Mouse (Mus musculus): ENCODE measurements around the gene Smok3c. TPM values are rescaled to one million over a fixed set of nuclear protein-coding genes. Genes with fewer than 3 reads are reported as not detected.
"Not testable (repeated sequence)": the region's sequence is repeated elsewhere in the genome, so short reads cannot be mapped to it uniquely, and the experiment has no call there.

The Smok3c gene
- total RNA-seq (2021), result not detected
- long read RNA-seq, experiment 1, result 0 reads
- long read RNA-seq, experiment 2, result 0 reads

DNA sequence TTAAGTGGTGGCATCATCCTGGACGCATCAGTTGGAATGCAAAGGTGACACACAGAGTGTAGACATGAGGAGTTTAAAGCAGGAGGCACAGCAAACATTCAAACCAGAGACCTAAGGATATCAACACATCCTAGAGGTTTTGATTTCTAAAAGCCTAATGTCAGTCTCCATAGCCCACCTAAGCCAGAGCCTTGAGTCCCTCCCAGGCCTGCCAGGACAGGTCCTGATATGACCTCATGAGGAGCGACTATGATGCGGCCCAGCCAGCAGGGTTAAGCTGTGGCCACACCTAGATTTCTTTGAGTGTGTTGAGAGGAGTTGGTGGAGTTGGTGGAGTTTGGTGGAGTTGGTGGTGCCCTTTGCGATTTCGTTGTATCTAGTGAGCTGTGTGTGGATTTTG, at the start of gene Smok3c:
Gene Smok3c, plus strand, starts transcription at position 301 of the 400 bp plus-strand sequence.
- DNase-seq (ENCODE audit: low spot score in 2 of 2), result not testable (repeated sequence)

GRCm38 (mm10) chr5:138009437-138009836, 43.6 kb upstream of the Smok3c start:
- DNase-seq (ENCODE audit: low spot score in 2 of 2), result no peak

GRCm38 (mm10) chr5:138012382-138012781, 40.6 kb upstream of the Smok3c start:
- no peak for DNase-seq (ENCODE audit: low spot score in 2 of 2)

GRCm38 (mm10) chr5:138016530-138016929, 36.5 kb upstream of the Smok3c start:
- DNase-seq (ENCODE audit: low spot score in 2 of 2), result no peak

GRCm38 (mm10) chr5:138016997-138017396, 36.0 kb upstream of the Smok3c start:
- DNase-seq (ENCODE audit: low spot score in 2 of 2), result no peak

- DNase-seq (ENCODE audit: low spot score in 2 of 2), result not testable (repeated sequence)
Observed at GRCm38 (mm10) chr5:138019577-138019976, 33.4 kb upstream of the Smok3c start.

DNA sequence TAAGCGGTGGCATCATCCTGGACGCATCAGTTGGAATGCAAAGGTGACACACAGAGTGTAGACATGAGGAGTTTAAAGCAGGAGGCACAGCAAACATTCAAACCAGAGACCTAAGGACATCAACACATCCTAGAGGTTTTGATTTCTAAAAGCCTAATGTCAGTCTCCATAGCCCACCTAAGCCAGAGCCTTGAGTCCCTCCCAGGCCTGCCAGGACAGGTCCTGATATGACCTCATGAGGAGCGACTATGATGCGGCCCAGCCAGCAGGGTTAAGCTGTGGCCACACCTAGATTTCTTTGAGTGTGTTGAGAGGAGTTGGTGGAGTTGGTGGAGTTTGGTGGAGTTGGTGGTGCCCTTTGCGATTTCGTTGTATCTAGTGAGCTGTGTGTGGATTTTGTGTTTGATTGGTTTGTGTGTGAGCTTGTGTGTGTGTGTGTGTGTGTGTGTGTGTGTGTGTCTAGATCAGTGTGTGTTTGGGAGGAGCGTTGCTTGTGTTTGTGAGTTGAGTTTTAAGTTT, 32.0 kb upstream of the Smok3c start, which contains the start of the genes Smok3a and Smok3b:
Gene Smok3a, plus strand, starts transcription at position 301 of the 519 bp plus-strand sequence.
Gene Smok3b, plus strand, starts transcription at position 469 of the 519 bp plus-strand sequence.
- not testable (repeated sequence) for DNase-seq (ENCODE audit: low spot score in 2 of 2)

GRCm38 (mm10) chr5:138073803-138074202, 20.8 kb downstream of the Smok3c start:
- no peak for DNase-seq (ENCODE audit: low spot score in 2 of 2)

- DNase-seq (ENCODE audit: low spot score in 2 of 2), result no peak
Observed at GRCm38 (mm10) chr5:138075684-138076083, 22.7 kb downstream of the Smok3c start.

DNA sequence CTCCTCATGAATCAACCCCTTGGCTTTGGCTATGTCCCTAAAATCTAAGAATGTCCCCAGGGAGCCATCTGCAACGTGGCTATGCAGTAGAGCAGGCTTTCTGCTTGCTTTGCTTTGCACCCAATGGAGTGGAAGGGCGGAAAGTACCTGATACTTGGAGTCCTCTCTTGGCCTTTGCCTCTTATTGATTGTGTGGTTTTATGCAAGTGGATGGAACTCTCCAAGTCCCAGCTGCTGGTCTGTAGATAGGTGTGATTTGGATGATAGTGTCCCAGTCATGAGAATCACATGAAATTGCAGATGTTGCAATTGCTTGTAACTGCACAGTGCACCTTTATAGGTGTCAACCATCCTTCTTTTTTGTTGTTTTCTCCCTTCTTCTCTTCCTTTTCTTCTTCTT, 23.2 kb downstream of the Smok3c start:
- no peak for DNase-seq (ENCODE audit: low spot score in 2 of 2)

- no peak for DNase-seq (ENCODE audit: low spot score in 2 of 2)
Observed at GRCm38 (mm10) chr5:138080456-138080855, 27.5 kb downstream of the Smok3c start.

GRCm38 (mm10) chr5:138081446-138081845, 28.5 kb downstream of the Smok3c start:
- no peak for DNase-seq (ENCODE audit: low spot score in 2 of 2)

DNA sequence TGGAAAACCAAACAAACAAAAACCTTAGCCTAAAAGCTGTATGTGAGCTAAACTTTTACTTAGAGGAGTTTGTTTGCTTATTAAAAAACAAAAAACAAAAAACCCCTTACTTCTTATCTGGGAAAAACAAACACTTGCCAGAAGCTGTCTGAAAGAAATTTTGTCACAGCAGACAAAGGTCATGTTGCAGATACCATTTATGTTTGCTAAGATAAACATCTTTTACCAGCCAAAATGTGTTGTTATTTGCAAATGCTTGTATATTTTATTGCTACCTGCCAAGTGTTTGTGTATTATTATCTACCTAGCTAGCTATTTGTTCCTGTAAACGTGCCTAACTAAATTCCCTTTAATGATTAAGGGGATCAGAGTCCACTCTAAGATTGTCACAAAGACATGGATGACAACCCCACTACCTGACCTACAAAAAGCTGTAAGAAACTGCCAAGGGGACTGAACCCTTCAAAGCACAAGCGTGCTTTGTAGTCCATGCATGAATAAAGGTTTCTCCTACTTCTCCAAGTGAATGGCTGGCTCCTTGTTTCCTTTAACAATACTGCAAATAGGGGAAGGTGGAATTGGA, 30.4 kb downstream of the Smok3c start:
- DNase-seq (ENCODE audit: low spot score in 2 of 2), result no peak

GRCm38 (mm10) chr5:138083936-138084335, 30.9 kb downstream of the Smok3c start:
- DNase-seq (ENCODE audit: low spot score in 2 of 2), result no peak

DNA sequence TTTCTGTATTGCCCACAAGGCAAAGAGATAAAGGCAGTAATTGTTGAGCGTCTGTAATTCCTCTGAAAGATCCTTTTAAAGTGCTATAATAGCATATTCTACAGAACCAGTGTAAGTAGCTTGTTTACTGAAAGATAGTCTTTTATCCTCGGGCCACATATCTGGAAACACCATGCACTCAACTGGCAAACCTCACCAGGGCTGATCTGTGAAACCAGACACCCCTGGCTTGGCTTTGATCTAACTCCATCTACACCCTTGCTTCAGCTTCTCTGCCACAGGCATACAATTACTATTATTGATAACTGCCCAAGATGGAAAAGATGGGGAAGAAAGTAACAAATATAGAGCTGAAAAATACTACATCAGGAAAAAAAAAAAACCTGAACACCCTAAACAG, 31.5 kb downstream of the Smok3c start:
- no peak for DNase-seq (ENCODE audit: low spot score in 2 of 2)

GRCm38 (mm10) chr5:138084996-138085395, 32.0 kb downstream of the Smok3c start, which contains the start of gene Zkscan1:
Zkscan1 (plus strand) TSS chr5:138085084.
- DNase-seq (ENCODE audit: low spot score in 2 of 2), result peak; percentile 26 to 61

GRCm38 (mm10) chr5:138085421-138085911, 32.5 kb downstream of the Smok3c start:
- no peak for DNase-seq (ENCODE audit: low spot score in 2 of 2)

DNA sequence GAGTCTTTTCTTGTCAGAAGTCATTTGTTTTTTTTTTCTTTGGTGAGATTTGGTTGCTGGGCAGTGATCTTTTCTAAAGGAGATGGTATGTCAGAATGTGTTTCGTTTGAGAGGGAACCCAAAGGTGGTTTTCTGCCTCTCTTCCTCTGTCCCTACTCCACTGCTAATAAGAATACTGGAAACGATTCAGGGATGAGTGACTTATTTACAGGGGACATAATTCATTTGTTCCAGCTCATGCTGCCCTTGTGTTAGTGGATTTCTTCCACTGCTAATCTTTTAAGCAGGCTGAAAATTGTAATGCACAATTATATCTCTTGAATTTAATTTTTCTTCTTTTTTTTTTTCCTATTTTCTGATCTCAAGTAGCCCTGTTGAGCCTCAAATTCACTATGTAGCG, 33.8 kb downstream of the Smok3c start:
- no peak for DNase-seq (ENCODE audit: low spot score in 2 of 2)

DNA sequence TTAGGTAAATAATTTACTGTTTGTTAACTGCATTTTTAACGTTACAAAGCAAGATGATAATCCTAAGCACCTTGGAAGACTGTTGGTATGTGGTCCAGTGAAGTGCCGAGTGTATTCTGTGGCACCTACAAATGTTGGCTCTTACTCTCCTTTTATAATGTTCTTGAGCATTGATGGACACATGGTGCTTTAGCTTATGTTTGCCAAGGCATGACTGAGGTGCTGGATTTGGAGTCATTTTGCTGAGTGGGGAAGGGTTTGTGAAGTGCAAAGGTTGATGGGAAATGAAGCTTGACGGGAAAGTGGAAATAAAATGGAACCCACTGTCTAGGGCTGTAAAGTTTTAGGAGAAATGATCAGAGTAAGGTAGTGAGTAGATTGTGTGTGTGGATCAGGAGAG, 35.4 kb downstream of the Smok3c start:
- DNase-seq (ENCODE audit: low spot score in 2 of 2), result no peak

GRCm38 (mm10) chr5:138089108-138089551, 36.1 kb downstream of the Smok3c start:
- no peak for DNase-seq (ENCODE audit: low spot score in 2 of 2)

DNA sequence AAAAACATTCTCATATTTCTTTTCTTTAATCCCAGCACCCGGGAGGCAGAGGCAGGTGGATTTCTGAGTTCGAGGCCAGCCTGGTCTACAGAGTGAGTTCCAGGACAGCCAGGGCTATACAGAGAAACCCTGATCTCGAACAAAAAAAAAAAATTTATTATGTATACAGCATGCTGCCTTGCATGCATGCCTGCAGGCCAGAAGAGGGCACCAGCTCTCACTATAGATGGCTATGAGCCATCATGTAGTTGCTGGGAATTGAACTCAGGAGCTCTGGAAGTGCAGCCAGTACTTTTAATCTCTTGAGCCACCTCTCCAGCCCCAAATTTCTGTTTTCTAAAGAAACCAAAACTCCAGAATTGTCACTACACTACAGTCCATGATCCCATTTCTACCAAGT, 37.3 kb downstream of the Smok3c start:
- no peak for DNase-seq (ENCODE audit: low spot score in 2 of 2)

GRCm38 (mm10) chr5:138090737-138091136, 37.7 kb downstream of the Smok3c start:
- no peak for DNase-seq (ENCODE audit: low spot score in 2 of 2)

GRCm38 (mm10) chr5:138092771-138093170, 39.8 kb downstream of the Smok3c start:
- DNase-seq (ENCODE audit: low spot score in 2 of 2), result no peak

Measured in adrenal gland, postnatal 4 days (tissue).